In the genomic region with DNA sequence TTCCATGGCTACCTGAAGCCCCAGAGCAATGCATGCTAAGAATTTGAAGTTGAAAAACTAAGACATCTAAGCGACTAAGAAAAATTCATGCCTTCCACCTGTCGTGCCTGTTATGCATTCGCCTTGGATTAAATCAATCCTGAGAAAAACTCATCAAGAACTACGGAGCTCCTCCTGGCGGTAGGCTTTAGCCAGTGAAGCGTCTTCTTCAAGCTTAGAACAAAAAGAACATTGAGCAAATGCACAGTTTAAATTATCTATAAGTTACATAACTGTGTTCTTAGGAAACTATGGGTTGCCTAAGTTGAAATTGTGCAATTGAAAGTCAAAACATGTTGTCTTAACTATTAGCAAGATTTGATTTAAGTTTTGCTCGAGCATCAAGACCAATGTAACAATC, we compare ENCODE assay signal across 9 mouse cellular contexts.
DNase-seq lines count a peak whose midpoint lies in the region.
"Had no signal": no experiment of that assay in that cellular context is flagged by ENCODE, and none has a peak within 500 bp of the region (broad histone marks: within the 10 kb centered on the region; RNA-seq: fewer than 3 reads in every experiment).

No protein-coding gene starts in this region.

- H3K4me1 ChIP-seq in forebrain, embryonic 10.5 days, result 0 out of 2 replicates have a peak, but pooled peaks cover 1% of the 10 kb centered on the region
- H3K4me1 ChIP-seq: embryonic facial prominence, embryonic 15.5 days had no signal

- no peaks in the 10 kb centered on the region for H3K9me3 ChIP-seq in forebrain, embryonic 10.5 days
- H3K9me3 ChIP-seq: embryonic facial prominence, embryonic 15.5 days had no signal

- H3K36me3 ChIP-seq in forebrain, embryonic 10.5 days (replicated peaks), result no peaks in the 10 kb centered on the region
- H3K36me3 ChIP-seq: embryonic facial prominence, embryonic 15.5 days had no signal

- no peaks in the 10 kb centered on the region for H3K27me3 ChIP-seq in forebrain, embryonic 10.5 days (ENCODE audit: poor library complexity, severe bottlenecking)
- H3K27me3 ChIP-seq: embryonic facial prominence, embryonic 15.5 days had no signal

- DNase-seq in adrenal gland, postnatal 10 days, result peak; percentile 35
- no peak for DNase-seq in adrenal gland, postnatal 4 days (ENCODE audit: low spot score in 2 of 2)
- DNase-seq in ovary, postnatal 14 days (ENCODE audit: low spot score), result peak; percentile 3
- DNase-seq in ovary, adult 18-20 months (ENCODE audit: low spot score), result no peak
- DNase-seq in forebrain, embryonic 10.5 days (ENCODE audit: extremely low spot score, low spot score), result peak; percentile 18
- DNase-seq in layer of hippocampus, adult 9-11 months, result peak; percentile 29
- DNase-seq in right cerebral cortex, adult 18-20 months, result peak; percentile 66
- no peak for DNase-seq in spleen, adult 18-20 months

- no peak overlapping the region for H3K27ac ChIP-seq in forebrain, embryonic 10.5 days
- H3K27ac ChIP-seq: embryonic facial prominence, embryonic 15.5 days had no signal

- H3K4me3 ChIP-seq in forebrain, embryonic 10.5 days, result no peak overlapping the region
- H3K4me3 ChIP-seq: embryonic facial prominence, embryonic 15.5 days had no signal

- 25% methylated on average over 7 of the region's 7 CpGs for WGBS in forebrain, embryonic 10.5 days

Comparison
In these comparisons a context has a peak if more than half of its experiments do, and no peak if none do; other contexts are left out.
1. DNase-seq: peak in adrenal gland, postnatal 10 days (single experiment), ovary, postnatal 14 days (single experiment), forebrain, embryonic 10.5 days (single experiment), layer of hippocampus, adult 9-11 months (single experiment) and right cerebral cortex, adult 18-20 months (single experiment); none in adrenal gland, postnatal 4 days (0 of 2), ovary, adult 18-20 months (single experiment) and spleen, adult 18-20 months (0 of 2).